Mouse (Mus musculus) left cerebral cortex, postnatal 25 days (tissue): ENCODE measurements around the gene Zmiz1. TPM values are rescaled to one million over a fixed set of nuclear protein-coding genes. Genes with fewer than 3 reads are reported as not detected.

Experiments used
- DNase-seq, 2 experiments: peaks; one replicate each; pipeline ENCODE4 v3.0.0; 2022; ENCODE audit warnings: low spot score in 2 of 2, mixed read lengths in 1 of 2
- intact Hi-C: fragments of 180-260 bp; cut with DNase I; formaldehyde crosslinking; loops from one replicate; pipeline ENCODE4 v1.15.1; 2025
- total RNA-seq, 2 experiments: library from RNA; stranded (reverse); gene quantifications; 2 replicates each; pipeline ENCODE4 v1.2.3; 2021

Gene Zmiz1
- total RNA-seq, 2 experiments from 2014 or later: 85.1 to 95.2 TPM

GRCm38 (mm10) chr14:25452633-25453025, 6.4 kb upstream of the Zmiz1 start:
- intact Hi-C loops: no loop called here
- DNase-seq: no peak

- intact Hi-C loops: no loop called here
- DNase-seq: no peak
These were observed 4.8 kb upstream of the Zmiz1 start for GRCm38 (mm10) chr14:25454066-25454760.

- intact Hi-C loops: loop anchor here (1.0 to 5.0 kb wide), 5 partner anchors 230 to 955 kb away; no protein-coding TSS in a partner anchor
- peak in 1 of 2 experiments; percentile 31 for DNase-seq
These were observed 2.1 kb upstream of the Zmiz1 start for GRCm38 (mm10) chr14:25456666-25457433.

GRCm38 (mm10) chr14:25457434-25457957, 1.5 kb upstream of the Zmiz1 start:
- intact Hi-C loops: loop anchor here (1.0 to 5.0 kb wide), 5 partner anchors 230 to 955 kb away; no protein-coding TSS in a partner anchor
- peak; percentile 88 to 95 for DNase-seq

GRCm38 (mm10) chr14:25458111-25459015, 622 bp upstream of the Zmiz1 start:
- DNase-seq: peak; percentile 58 to 77
- intact Hi-C loops: loop anchor here (1.0 to 5.0 kb wide), 8 partner anchors 79 to 956 kb away; no protein-coding TSS in a partner anchor

- intact Hi-C loops: loop anchor here (1.0 to 5.0 kb wide), 8 partner anchors 80 to 957 kb away; no protein-coding TSS in a partner anchor
- DNase-seq: peak; percentile 68 to 72
These were observed 511 bp downstream of the Zmiz1 start for GRCm38 (mm10) chr14:25459394-25459997.

- intact Hi-C loops: loop anchor here (1.0 to 5.0 kb wide), 8 partner anchors 81 to 958 kb away; no protein-coding TSS in a partner anchor
- peak in 1 of 2 experiments; percentile 62 for DNase-seq
These were observed 1.2 kb downstream of the Zmiz1 start for GRCm38 (mm10) chr14:25459998-25460800.

GRCm38 (mm10) chr14:25460801-25461675, 2.1 kb downstream of the Zmiz1 start:
- DNase-seq: peak; percentile 56 to 68
- intact Hi-C loops: loop anchor here (1.0 kb wide), 1 partner anchor 35 kb away; no protein-coding TSS in a partner anchor

- intact Hi-C loops: loop anchor here (1.0 kb wide), 1 partner anchor 34 kb away; no protein-coding TSS in a partner anchor
These were observed 2.8 kb downstream of the Zmiz1 start for GRCm38 (mm10) chr14:25461676-25462385.

GRCm38 (mm10) chr14:25462975-25463374, 4.0 kb downstream of the Zmiz1 start:
- intact Hi-C loops: no loop called here
- DNase-seq: no peak

More at GRCm38 (mm10) chr14:25461676-25462385, 2.8 kb downstream of the Zmiz1 start:
- DNase-seq: no peak

GRCm38 (mm10) chr14:25463919-25464318, 4.9 kb downstream of the Zmiz1 start:
- DNase-seq: no peak
- intact Hi-C loops: no loop called here

GRCm38 (mm10) chr14:25464611-25465307, 5.8 kb downstream of the Zmiz1 start:
- intact Hi-C loops: no loop called here
- peak in 1 of 2 experiments; percentile 39 for DNase-seq

- DNase-seq: no peak
- intact Hi-C loops: no loop called here
These were observed 7.4 kb downstream of the Zmiz1 start for GRCm38 (mm10) chr14:25466361-25466760.

- DNase-seq: no peak
These were observed 9.1 kb downstream of the Zmiz1 start for GRCm38 (mm10) chr14:25467911-25468668.

GRCm38 (mm10) chr14:25468891-25469529, 10.0 kb downstream of the Zmiz1 start:
- intact Hi-C loops: no loop called here
- DNase-seq: no peak

More at GRCm38 (mm10) chr14:25467911-25468668, 9.1 kb downstream of the Zmiz1 start:
- intact Hi-C loops: no loop called here
